Mouse (Mus musculus) small intestine, adult 2 months (tissue): Measurements from ENCODE around the gene Megf9.

Source experiments
- CTCF ChIP-seq: fragments of 200-500 bp; IDR thresholded peaks from 2 replicates; pipeline ENCODE4 v1.5.1; 2012; ENCODE audit warnings: low read depth, mild to moderate bottlenecking, control low read depth, inconsistent platforms, low read length, moderate library complexity, mixed read lengths; ENCODE audit not compliant: insufficient replicate concordance, insufficient read length; ENCODE audit errors: extremely low read depth
- POLR2A ChIP-seq: fragments of 200-500 bp; IDR thresholded peaks from 2 replicates; pipeline ENCODE4 v1.6.1; 2012; ENCODE audit warnings: low read depth, mild to moderate bottlenecking, control low read depth, inconsistent platforms, low read length, moderate library complexity

DNA sequence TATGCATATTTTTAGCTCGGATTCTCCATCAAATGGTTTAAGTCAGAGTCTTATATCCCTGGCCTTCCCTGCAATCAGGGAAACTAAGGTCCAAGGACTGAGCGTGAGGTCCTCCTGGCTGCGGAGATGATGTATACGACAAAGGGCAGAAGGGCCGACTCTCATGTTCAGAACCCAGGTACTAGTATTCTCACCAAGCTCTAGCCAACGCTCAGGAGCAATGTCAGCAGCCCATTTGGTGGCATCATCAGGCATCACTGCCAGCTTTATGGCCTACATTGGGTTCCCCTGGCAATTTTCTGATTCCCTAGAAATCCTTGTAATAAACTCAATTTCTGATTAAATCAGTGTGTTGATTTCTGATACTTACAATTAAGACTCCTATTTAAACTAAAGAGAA lies 18.5 kb downstream of the Megf9 start:
- TF ChIP-seq CTCF (no peak), POLR2A (no peak)
